Mouse (Mus musculus) midbrain, embryonic 14.5 days (tissue): ENCODE measurements around the gene Olfr1166. TPM values are rescaled to one million over a fixed set of nuclear protein-coding genes. Genes with fewer than 3 reads are reported as not detected.
"Not testable (repeated sequence)": the region's sequence is repeated elsewhere in the genome, so short reads cannot be mapped to it uniquely, and the experiment has no call there.

Source experiments
- ATAC-seq: fragments of 200-750 bp; cut with Nextera tagmentation; 2 replicates; pipeline ENCODE4 v1.8.0; 2017; ENCODE audit warnings: moderate number of reproducible peaks, moderate library complexity; ENCODE audit not compliant: low FRiP score, low TSS enrichment
- DNase-seq: peaks from one replicate; pipeline ENCODE4 v3.0.0-alpha.2; 2015
- H3K27ac ChIP-seq: fragments of 300-500 bp; sonication (generic); replicated peaks from 2 replicates; pipeline ENCODE4 v1.5.1; 2014; ENCODE audit warnings: mild to moderate bottlenecking, low read depth, low read length, moderate library complexity
- H3K27me3 ChIP-seq: fragments of 300-500 bp; sonication (generic); 2 replicates; pipeline ENCODE4 v1.6.1; 2014; ENCODE audit warnings: low read length, control low read depth, mixed read lengths; ENCODE audit not compliant: control insufficient read depth, insufficient read depth
- H3K36me3 ChIP-seq: fragments of 300-500 bp; sonication (generic); 2 replicates; pipeline ENCODE4 v1.6.1; 2014; ENCODE audit warnings: low read length, control low read depth; ENCODE audit not compliant: control insufficient read depth, insufficient read depth
- H3K4me1 ChIP-seq: fragments of 300-500 bp; sonication (generic); 2 replicates; pipeline ENCODE4 v1.6.1; 2014; ENCODE audit warnings: mild to moderate bottlenecking, antibody characterized with exemption, low read length, control low read depth; ENCODE audit not compliant: control insufficient read depth, insufficient read depth
- H3K4me2 ChIP-seq: fragments of 300-500 bp; sonication (generic); 2 replicates; pipeline ENCODE4 v1.6.1; 2014; ENCODE audit warnings: mild to moderate bottlenecking, low read length, moderate library complexity
- H3K4me3 ChIP-seq: fragments of 300-500 bp; sonication (generic); replicated peaks from 2 replicates; pipeline ENCODE4 v1.5.1; 2014; ENCODE audit warnings: low read depth, low read length
- H3K9ac ChIP-seq: fragments of 300-500 bp; sonication (generic); replicated peaks from 2 replicates; pipeline ENCODE4 v1.6.1; 2014; ENCODE audit warnings: mild to moderate bottlenecking, low read length, moderate library complexity
- H3K9me3 ChIP-seq: fragments of 300-500 bp; sonication (generic); 2 replicates; pipeline ENCODE4 v1.6.1; 2016; ENCODE audit warnings: low read length, control low read depth, mixed read lengths; ENCODE audit not compliant: control insufficient read depth
- WGBS: fragments of 180-500 bp; shearing (Covaris S2); extraction: QIAGEN DNeasy Blood & Tissue Kit; methylation state at CpG from one replicate; pipeline ENCODE4 v1.1.7; 2014; 5-methylcytosine and 5-hydroxymethylcytosine counted together
- polyA plus RNA-seq: library from polyadenylated mRNA; unstranded; fragments of >200 nt; fragmentation: Nextera tagmentation; extraction: Ambion mirVana; gene quantifications from 2 replicates; pipeline ENCODE4 v1.2.1, GENCODE M21; 2014

Olfr1166 gene
- not detected in 2 replicates for polyA plus RNA-seq

GRCm38 (mm10) chr2:88128172-88128571, at the start of gene Olfr1166:
Gene Olfr1166, minus strand, starts transcription at chr2:88128272.
- WGBS, result 90% methylated on average over 1 of the region's 1 CpGs
- Histone ChIP-seq H3K4me3 (no peak within 1 kb of the TSS), H3K36me3 (no peaks in the 10 kb centered on the region), H3K4me2 (no peak within 1 kb of the TSS), H3K9ac (no peak within 1 kb of the TSS), H3K4me1 (no peaks in the 10 kb centered on the region), H3K27me3 (no peaks in the 10 kb centered on the region), H3K27ac (no peak within 1 kb of the TSS), H3K9me3 (no peaks in the 10 kb centered on the region)
- DNase-seq (no peak), ATAC-seq (no peak)

- not testable (repeated sequence) for H3K4me3 ChIP-seq, H3K27me3 ChIP-seq
- 90% methylated on average over 1 of the region's 1 CpGs for WGBS
Measured at GRCm38 (mm10) chr2:88155093-88155492, 27.0 kb upstream of the Olfr1166 start, which contains the start of gene Olfr1167. Gene Olfr1167, minus strand, starts transcription at chr2:88155193.

GRCm38 (mm10) chr2:88093866-88094265, 34.2 kb downstream of the Olfr1166 start, which contains the start of gene Olfr1164:
Gene Olfr1164, minus strand, starts transcription at chr2:88093966.
- Histone ChIP-seq H3K4me1 (no peaks in the 10 kb centered on the region), H3K4me3 (no peak within 1 kb of the TSS), H3K36me3 (no peaks in the 10 kb centered on the region), H3K9ac (no peak within 1 kb of the TSS), H3K9me3 (no peaks in the 10 kb centered on the region), H3K27me3 (no peaks in the 10 kb centered on the region), H3K4me2 (no peak within 1 kb of the TSS), H3K27ac (no peak within 1 kb of the TSS)
- WGBS, result 79% methylated on average over 4 of the region's 4 CpGs
- ATAC-seq (no peak), DNase-seq (no peak)

More at GRCm38 (mm10) chr2:88155093-88155492, 27.0 kb upstream of the Olfr1166 start, which contains the start of gene Olfr1167:
- not testable (repeated sequence) for H3K9me3 ChIP-seq, H3K27ac ChIP-seq, H3K4me1 ChIP-seq, H3K4me2 ChIP-seq, H3K36me3 ChIP-seq, DNase-seq, ATAC-seq, H3K9ac ChIP-seq

Other genes with a start within 250 kb of the Olfr1166 start
- not detected in 2 replicates for gene Olfr1153, start 233.3 kb downstream of the Olfr1166 start, polyA plus RNA-seq
- not detected in 2 replicates for gene Olfr1154, start 223.1 kb downstream of the Olfr1166 start, polyA plus RNA-seq
- not detected in 2 replicates for gene Olfr1155, start 183.1 kb downstream of the Olfr1166 start, polyA plus RNA-seq
- not detected in 2 replicates for gene Olfr1156, start 175.2 kb downstream of the Olfr1166 start, polyA plus RNA-seq
- not detected in 2 replicates for gene Olfr1157, start 160.0 kb downstream of the Olfr1166 start, polyA plus RNA-seq
- gene Olfr74, start 153.6 kb downstream of the Olfr1166 start, polyA plus RNA-seq, result not detected in 2 replicates
- gene Olfr1158, start 138.2 kb downstream of the Olfr1166 start, polyA plus RNA-seq, result not detected in 2 replicates
- not detected in 2 replicates for gene Olfr1160, start 120.0 kb downstream of the Olfr1166 start, polyA plus RNA-seq
- gene Olfr1161, start 105.5 kb downstream of the Olfr1166 start, polyA plus RNA-seq, result not detected in 2 replicates
- not detected in 2 replicates for gene Olfr73, start 90.6 kb downstream of the Olfr1166 start, polyA plus RNA-seq
- not detected in 2 replicates for gene Olfr1162, start 77.1 kb downstream of the Olfr1166 start, polyA plus RNA-seq
- gene Olfr1163, start 56.4 kb downstream of the Olfr1166 start, polyA plus RNA-seq, result not detected in 2 replicates
- gene Olfr1164, start 34.3 kb downstream of the Olfr1166 start, polyA plus RNA-seq, result not detected in 2 replicates
- gene Olfr1167, start 26.9 kb upstream of the Olfr1166 start, polyA plus RNA-seq, result not detected in 2 replicates
- not detected in 2 replicates for gene Olfr1168, start 53.6 kb upstream of the Olfr1166 start, polyA plus RNA-seq
- gene Olfr1170, start 100.1 kb upstream of the Olfr1166 start, polyA plus RNA-seq, result not detected in 2 replicates
- gene Olfr1173, start 151.6 kb upstream of the Olfr1166 start, polyA plus RNA-seq, result not detected in 2 replicates
- not detected in 2 replicates for gene Olfr1174-ps, start 186.9 kb upstream of the Olfr1166 start, polyA plus RNA-seq
- not detected in 2 replicates for gene Olfr1175-ps, start 198.9 kb upstream of the Olfr1166 start, polyA plus RNA-seq
- not detected in 2 replicates for gene Olfr1176, start 208.4 kb upstream of the Olfr1166 start, polyA plus RNA-seq
- not detected in 2 replicates for gene Olfr1177-ps, start 218.2 kb upstream of the Olfr1166 start, polyA plus RNA-seq